Mouse (Mus musculus) inflammation-experienced regulatory T-cells, adult 6 months (primary cell): Measurements from ENCODE around the gene Ppfibp2. TPM values are rescaled to one million over a fixed set of nuclear protein-coding genes. Genes with fewer than 3 reads are reported as not detected.
A peak's percentile ranks its signal among the peaks of the same experiment; 100 is the strongest.

Experiments
- ATAC-seq: one replicate; pipeline ENCODE4 v1.8.0; 2017
- polyA plus RNA-seq, 3 experiments: library from polyadenylated mRNA; unstranded; fragments of 100-300 nt; shearing (Covaris generic); gene quantifications; one replicate each; pipeline ENCODE4 v1.2.1; 2017

Ppfibp2 gene
- polyA plus RNA-seq, 3 experiments from 2014 or later: 0.47 to 0.63 (median 0.57) TPM

- no peak for ATAC-seq
Measured at GRCm38 (mm10) chr7:107757308-107758151, 162.5 kb downstream of the Ppfibp2 start, which contains the start of gene Cyb5r2. Gene Cyb5r2, minus strand, starts transcription at chr7:107758032.

- ATAC-seq: no peak
Measured at GRCm38 (mm10) chr7:107770812-107771211, 175.8 kb downstream of the Ppfibp2 start.

- no peak for ATAC-seq
Measured at GRCm38 (mm10) chr7:107778216-107778615, 183.2 kb downstream of the Ppfibp2 start.

- peak; percentile 43 for ATAC-seq
Measured at GRCm38 (mm10) chr7:107779611-107780010, 184.6 kb downstream of the Ppfibp2 start.

- ATAC-seq: peak; percentile 41
Measured at GRCm38 (mm10) chr7:107787977-107788620, 193.1 kb downstream of the Ppfibp2 start.

- no peak for ATAC-seq
Measured at GRCm38 (mm10) chr7:107796500-107796899, 201.5 kb downstream of the Ppfibp2 start.

Other genes starting within 250 kb of the Ppfibp2 start
- not detected for gene Syt9, start 224.5 kb upstream of the Ppfibp2 start, polyA plus RNA-seq
- gene Olfml1, start 27.8 kb upstream of the Ppfibp2 start, polyA plus RNA-seq: not detected
- not detected for gene 5330417H12Rik, start 30.0 kb downstream of the Ppfibp2 start, polyA plus RNA-seq
- not detected for gene Cyb5r2, start 162.8 kb downstream of the Ppfibp2 start, polyA plus RNA-seq
- gene Ovch2, start 206.0 kb downstream of the Ppfibp2 start, polyA plus RNA-seq: not detected
- gene Olfr467, start 217.1 kb downstream of the Ppfibp2 start, polyA plus RNA-seq: not detected
- gene Olfr469, start 230.3 kb downstream of the Ppfibp2 start, polyA plus RNA-seq: not detected